Mouse (Mus musculus) heart, embryonic 15.5 days (tissue): ENCODE measurements around the gene Adgra3. TPM values are rescaled to one million over a fixed set of nuclear protein-coding genes. Genes with fewer than 3 reads are reported as not detected.

Experiments
- ATAC-seq: fragments of 200-750 bp; cut with Nextera tagmentation; replicated peaks from 2 replicates; pipeline ENCODE4 v1.8.0; 2017; ENCODE audit warnings: low read depth, moderate TSS enrichment; ENCODE audit not compliant: insufficient number of reproducible peaks, insufficient read depth, low FRiP score
- H3K27ac ChIP-seq: fragments of 300-500 bp; sonication (generic); 2 replicates; pipeline ENCODE4 v1.5.1; 2015; ENCODE audit warnings: mild to moderate bottlenecking, inconsistent platforms
- H3K27me3 ChIP-seq: fragments of 300-500 bp; sonication (generic); 2 replicates; pipeline ENCODE4 v1.6.1; 2015; ENCODE audit warnings: inconsistent platforms
- H3K36me3 ChIP-seq: fragments of 300-500 bp; sonication (generic); 2 replicates; pipeline ENCODE4 v1.6.1; 2015; ENCODE audit warnings: mild to moderate bottlenecking, inconsistent platforms
- H3K4me1 ChIP-seq: fragments of 300-500 bp; sonication (generic); replicated peaks from 2 replicates; pipeline ENCODE4 v1.6.1; 2015; ENCODE audit warnings: inconsistent platforms
- H3K4me2 ChIP-seq: fragments of 300-500 bp; sonication (generic); 2 replicates; pipeline ENCODE4 v1.6.1; 2015; ENCODE audit warnings: inconsistent platforms, mild to moderate bottlenecking, moderate library complexity
- H3K4me3 ChIP-seq: fragments of 300-500 bp; sonication (generic); 2 replicates; pipeline ENCODE4 v1.5.1; 2015; ENCODE audit warnings: mild to moderate bottlenecking, inconsistent platforms
- H3K9ac ChIP-seq: fragments of 300-500 bp; sonication (generic); 2 replicates; pipeline ENCODE4 v1.6.1; 2015; ENCODE audit warnings: mild to moderate bottlenecking, inconsistent platforms
- H3K9me3 ChIP-seq: fragments of 300-500 bp; sonication (generic); replicated peaks from 2 replicates; pipeline ENCODE4 v1.6.1; 2016; ENCODE audit warnings: inconsistent platforms
- WGBS: fragments of 180-500 bp; shearing (Covaris S2); methylation state at CpG from one replicate; pipeline ENCODE4 v1.1.7; 2015; ENCODE audit warnings: mixed read lengths; 5-methylcytosine and 5-hydroxymethylcytosine counted together
- polyA plus RNA-seq: library from polyadenylated mRNA; unstranded; fragments of >200 nt; fragmentation: Nextera tagmentation; extraction: Ambion mirVana; gene quantifications from 2 replicates; pipeline ENCODE4 v1.2.1, GENCODE M21; 2015

Gene Adgra3
- polyA plus RNA-seq, 1 experiment from 2014 or later = 11.1 TPM

DNA sequence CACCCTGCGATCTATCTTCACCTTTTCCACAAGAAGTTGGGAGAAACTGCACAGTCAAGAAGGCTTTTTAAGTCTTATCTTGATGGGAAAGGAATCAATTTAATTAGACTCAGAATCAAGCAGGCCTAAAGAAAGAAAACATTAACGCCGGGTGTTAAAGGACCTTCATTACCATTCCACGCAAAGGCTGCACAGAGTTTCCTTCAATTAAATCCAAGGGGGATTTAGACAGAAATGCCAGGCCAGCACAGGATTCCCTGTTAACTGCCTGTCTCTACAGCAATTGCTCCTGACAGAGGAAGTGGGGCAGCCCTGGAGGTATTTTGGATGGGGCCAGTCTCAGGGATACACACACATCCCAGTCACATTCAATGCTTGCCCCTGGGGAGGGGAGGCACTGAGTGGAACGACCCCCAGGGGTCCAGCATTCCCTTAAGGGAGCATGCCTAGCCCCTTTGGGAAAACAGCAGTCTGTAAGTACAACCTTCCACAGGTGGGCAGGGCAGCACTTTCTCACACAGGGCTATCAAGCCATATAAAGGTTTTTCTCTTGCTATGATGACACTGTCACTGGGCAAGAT lies 10.4 kb downstream of the Adgra3 start:
- no peak for ATAC-seq
- Histone ChIP-seq H3K27ac (peak overlapping the region; percentile 37; the same call in 1 of the 2 replicates), H3K4me2 (no peak overlapping the region), H3K9me3 (no peaks in the 10 kb centered on the region), H3K27me3 (no peaks in the 10 kb centered on the region), H3K9ac (no peak overlapping the region), H3K4me3 (no peak overlapping the region), H3K36me3 (no peaks in the 10 kb centered on the region), H3K4me1 (peaks cover 43% of the 10 kb centered on the region)
- WGBS = 49% methylated on average over 5 of the region's 5 CpGs

DNA sequence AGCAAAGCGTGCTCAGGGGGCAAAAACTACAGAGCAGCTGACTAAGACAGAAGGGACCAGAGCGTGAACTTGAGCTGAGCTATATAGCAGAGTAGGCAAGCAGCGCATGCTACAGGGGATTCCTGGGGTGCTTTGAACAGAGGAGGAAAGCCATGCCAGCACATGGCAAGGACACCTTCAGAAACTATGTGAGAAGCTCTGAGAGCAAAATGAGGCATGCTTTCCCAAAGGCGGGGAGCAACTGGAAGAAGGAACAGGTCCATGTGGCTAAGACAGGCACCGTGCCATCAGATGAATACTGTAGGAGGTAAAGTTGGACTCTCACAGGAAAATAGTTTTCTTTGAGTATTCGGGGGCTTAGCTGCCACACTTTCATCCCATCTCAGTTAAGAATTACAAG lies 13.6 kb downstream of the Adgra3 start:
- no peak for ATAC-seq
- no peak overlapping the region for H3K4me2 ChIP-seq
- no peak overlapping the region for H3K4me3 ChIP-seq
- H3K9me3 ChIP-seq = no peaks in the 10 kb centered on the region
- H3K4me1 ChIP-seq = peaks cover 38% of the 10 kb centered on the region
- WGBS = 81% methylated on average over 6 of the region's 6 CpGs
- H3K27me3 ChIP-seq = no peaks in the 10 kb centered on the region
- H3K27ac ChIP-seq = no peak overlapping the region
- H3K36me3 ChIP-seq = no peaks in the 10 kb centered on the region
- H3K9ac ChIP-seq = no peak overlapping the region

DNA sequence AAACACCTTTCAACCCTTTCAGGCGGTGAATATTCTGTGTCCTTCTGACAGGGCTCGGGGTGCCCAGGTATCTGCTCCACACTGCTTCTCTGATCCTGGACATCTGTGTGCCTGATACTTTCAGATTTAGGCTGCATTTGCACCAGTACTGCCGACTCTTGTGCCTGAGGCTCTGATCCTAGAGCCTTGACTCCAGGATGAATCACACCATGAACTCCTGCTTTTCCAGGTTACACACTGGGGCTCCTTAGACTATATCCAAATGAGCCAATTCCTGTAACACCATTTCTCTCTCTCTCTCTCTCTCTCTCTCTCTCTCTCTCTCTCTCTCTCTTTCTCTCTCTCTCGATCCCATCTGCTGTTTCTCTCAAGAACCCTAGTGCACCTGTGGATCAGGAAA lies 15.1 kb downstream of the Adgra3 start:
- no peak overlapping the region for H3K27ac ChIP-seq
- no peak overlapping the region for H3K4me3 ChIP-seq
- WGBS = 86% methylated on average over 4 of the region's 4 CpGs

DNA sequence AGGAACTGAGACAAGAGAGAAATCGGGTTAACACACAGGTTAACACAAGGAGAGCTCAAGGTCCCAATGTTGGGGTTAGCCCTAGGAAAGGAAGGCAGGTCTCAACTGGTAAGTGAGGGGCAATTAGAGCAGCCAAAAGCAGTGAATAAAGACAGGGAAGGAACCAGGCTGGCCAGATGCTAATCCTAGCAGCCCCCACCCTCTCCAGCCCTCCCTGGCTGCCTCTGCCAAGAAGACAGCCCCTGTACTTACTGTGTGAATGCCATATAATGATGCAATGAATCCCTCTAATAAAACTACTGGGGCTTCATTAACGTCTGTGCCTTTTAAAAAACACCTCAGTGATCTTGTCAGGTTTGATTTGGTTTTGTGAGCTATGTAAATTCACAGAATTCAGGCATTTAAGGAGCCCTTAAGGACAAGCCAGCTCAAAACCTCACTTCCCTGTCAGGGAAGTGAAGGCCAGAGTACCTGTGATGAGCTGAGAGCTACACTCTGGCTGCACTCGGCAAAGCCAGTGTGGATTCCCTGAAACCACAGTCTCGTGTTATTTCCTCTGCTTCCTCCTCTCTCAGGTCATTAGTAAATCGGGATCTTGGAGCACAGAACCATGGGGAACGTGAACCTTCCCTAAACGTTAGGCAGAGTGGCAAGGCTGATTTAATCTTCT lies 16.4 kb downstream of the Adgra3 start:
- Histone ChIP-seq H3K4me1 (peaks cover 36% of the 10 kb centered on the region), H3K4me3 (no peak overlapping the region), H3K9ac (no peak overlapping the region), H3K36me3 (no peaks in the 10 kb centered on the region), H3K4me2 (no peak overlapping the region), H3K27ac (no peak overlapping the region), H3K9me3 (no peaks in the 10 kb centered on the region), H3K27me3 (no peaks in the 10 kb centered on the region)
- WGBS = 54% methylated on average over 7 of the region's 7 CpGs
- ATAC-seq = no peak

More for the DNA sequence above, 15.1 kb downstream of the Adgra3 start:
- no peaks in the 10 kb centered on the region for H3K27me3 ChIP-seq
- ATAC-seq = no peak
- no peaks in the 10 kb centered on the region for H3K9me3 ChIP-seq
- no peak overlapping the region for H3K9ac ChIP-seq
- no peaks in the 10 kb centered on the region for H3K36me3 ChIP-seq
- no peak overlapping the region for H3K4me2 ChIP-seq
- peaks cover 33% of the 10 kb centered on the region for H3K4me1 ChIP-seq

DNA sequence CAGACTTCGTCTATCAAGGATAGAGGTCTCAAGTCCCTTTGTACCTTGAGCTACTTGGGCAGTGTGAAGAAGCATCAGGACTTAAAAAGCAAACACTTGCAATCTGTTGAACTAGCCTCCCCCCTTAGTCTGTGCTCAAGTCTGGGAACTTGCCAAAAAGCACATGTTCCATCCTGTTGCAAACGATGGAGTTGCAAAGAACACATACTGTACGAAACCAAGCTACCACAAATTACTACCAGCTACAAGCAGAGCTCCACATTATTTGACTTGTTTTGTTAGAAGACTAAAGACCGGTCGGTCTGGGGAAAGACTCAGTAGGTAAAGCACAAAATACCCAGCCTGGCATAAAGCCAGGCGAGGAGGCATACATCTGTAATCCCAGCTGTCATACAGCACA lies 19.3 kb downstream of the Adgra3 start:
- Histone ChIP-seq H3K9me3 (no peaks in the 10 kb centered on the region), H3K27ac (no peak overlapping the region), H3K4me2 (no peak overlapping the region), H3K4me1 (peaks cover 49% of the 10 kb centered on the region), H3K4me3 (no peak overlapping the region), H3K27me3 (no peaks in the 10 kb centered on the region), H3K36me3 (no peaks in the 10 kb centered on the region), H3K9ac (no peak overlapping the region)
- ATAC-seq = no peak
- WGBS = 69% methylated on average over 6 of the region's 6 CpGs

DNA sequence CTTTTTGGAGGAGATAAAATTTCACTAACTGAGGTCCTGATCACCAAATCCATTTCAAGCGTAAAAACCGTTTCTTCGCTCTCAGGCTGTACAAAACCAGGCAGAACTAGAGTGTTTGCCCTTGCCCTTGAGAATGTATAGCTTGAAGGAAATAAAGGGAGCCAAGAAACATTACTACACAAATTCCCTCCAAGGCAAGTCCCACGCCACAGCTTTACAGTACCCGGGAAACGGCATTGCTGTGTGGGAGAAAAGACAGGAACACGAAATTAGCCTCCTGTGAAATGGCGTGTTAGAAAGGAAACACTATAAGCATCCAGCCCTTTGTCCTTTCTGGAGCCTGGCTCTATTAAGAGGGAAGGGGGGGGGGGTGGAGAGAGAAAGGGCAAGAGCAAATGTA lies 21.1 kb downstream of the Adgra3 start:
- Histone ChIP-seq H3K4me3 (no peak overlapping the region), H3K36me3 (no peaks in the 10 kb centered on the region), H3K27ac (no peak overlapping the region), H3K9ac (no peak overlapping the region), H3K4me2 (no peak overlapping the region), H3K27me3 (no peaks in the 10 kb centered on the region), H3K9me3 (no peaks in the 10 kb centered on the region), H3K4me1 (peaks cover 60% of the 10 kb centered on the region)
- 62% methylated on average over 8 of the region's 8 CpGs for WGBS
- ATAC-seq = no peak

DNA sequence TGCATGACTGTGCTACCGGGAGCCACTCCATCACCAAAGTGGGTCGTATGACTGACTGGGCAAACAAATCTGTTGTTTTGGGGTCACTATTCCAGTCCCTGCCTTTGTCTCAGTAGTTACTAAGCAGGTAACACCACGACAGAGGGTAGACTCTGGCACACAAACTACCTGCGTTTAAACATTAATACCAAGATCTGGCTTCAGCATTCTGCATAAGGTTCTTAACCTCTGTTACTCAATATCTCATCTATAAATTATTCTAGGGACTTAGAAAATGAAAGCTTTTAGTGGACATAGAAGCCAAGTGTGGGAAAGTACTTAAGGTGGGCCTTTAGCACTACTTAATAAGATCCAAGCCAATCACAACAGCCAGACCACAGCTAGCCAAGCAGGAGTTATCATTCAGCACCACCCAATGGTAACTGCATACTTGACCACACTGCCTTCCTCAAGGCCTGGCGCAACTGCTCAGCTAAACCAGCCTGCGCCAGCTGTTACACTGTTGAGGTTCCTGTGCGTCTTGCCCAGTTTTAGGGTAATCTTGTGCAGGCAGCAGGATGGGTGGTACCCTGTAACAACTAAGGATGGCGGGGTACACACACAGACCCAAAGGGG lies 23.8 kb downstream of the Adgra3 start:
- 81% methylated on average over 8 of the region's 8 CpGs for WGBS
- peak overlapping the region; percentile 78 for H3K27ac ChIP-seq
- H3K9ac ChIP-seq = no peak overlapping the region
- peaks cover 49% of the 10 kb centered on the region for H3K4me1 ChIP-seq
- no peaks in the 10 kb centered on the region for H3K27me3 ChIP-seq
- H3K36me3 ChIP-seq = no peaks in the 10 kb centered on the region
- no peak overlapping the region for H3K4me3 ChIP-seq
- no peak overlapping the region for H3K4me2 ChIP-seq
- no peaks in the 10 kb centered on the region for H3K9me3 ChIP-seq
- ATAC-seq = no peak

DNA sequence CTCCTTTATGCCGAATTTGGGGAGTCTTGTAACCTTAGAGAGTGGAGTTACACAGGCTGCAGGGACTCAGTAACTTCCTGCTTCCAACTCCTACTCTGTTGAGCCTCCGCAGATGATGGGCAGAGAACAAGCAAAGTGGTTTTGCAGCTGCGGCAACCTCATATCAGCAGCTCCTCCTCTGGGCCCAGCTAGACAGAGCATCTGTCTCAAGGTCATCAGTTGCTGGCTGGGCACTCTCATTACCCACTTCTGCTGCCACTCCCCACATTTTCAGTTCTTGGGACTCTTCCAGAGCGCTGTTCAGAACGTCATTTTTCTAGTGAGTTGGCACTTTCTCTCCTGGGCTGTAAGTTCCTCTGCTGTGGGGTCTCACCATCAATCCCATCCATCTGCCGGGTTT lies 24.6 kb downstream of the Adgra3 start:
- peak; percentile 74 for ATAC-seq

DNA sequence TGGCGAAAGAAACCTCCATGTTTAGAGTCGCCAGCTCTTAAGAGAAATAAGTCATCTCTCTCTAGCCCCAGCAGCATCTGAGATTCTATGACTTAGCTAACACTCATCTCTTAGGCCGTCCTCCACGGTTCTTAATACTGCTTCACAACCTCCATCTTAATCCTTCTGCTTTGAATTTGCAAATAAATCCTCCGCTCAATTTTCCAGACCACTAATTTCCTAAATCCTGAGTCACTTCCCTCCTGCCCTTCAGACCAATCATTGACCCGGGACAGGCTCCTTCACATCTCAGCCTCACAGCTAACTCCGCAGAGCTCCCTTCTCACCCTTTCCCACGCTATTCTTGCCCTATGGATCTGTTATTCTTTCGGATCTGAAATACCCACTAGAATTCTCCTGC lies 25.1 kb downstream of the Adgra3 start:
- Histone ChIP-seq H3K27ac (peak overlapping the region; percentile 78), H3K4me3 (no peak overlapping the region), H3K4me2 (peak overlapping the region; percentile 30; the same call in 1 of the 2 replicates), H3K27me3 (no peaks in the 10 kb centered on the region), H3K9ac (no peak overlapping the region), H3K4me1 (peaks cover 43% of the 10 kb centered on the region), H3K36me3 (no peaks in the 10 kb centered on the region), H3K9me3 (no peaks in the 10 kb centered on the region)
- no peak for ATAC-seq
- 72% methylated on average over 9 of the region's 9 CpGs for WGBS

More for the DNA sequence above, 24.6 kb downstream of the Adgra3 start:
- Histone ChIP-seq H3K27me3 (no peaks in the 10 kb centered on the region), H3K36me3 (no peaks in the 10 kb centered on the region), H3K4me2 (peak overlapping the region; percentile 30), H3K4me1 (peaks cover 43% of the 10 kb centered on the region), H3K27ac (peak overlapping the region; percentile 78), H3K4me3 (no peak overlapping the region), H3K9ac (no peak overlapping the region), H3K9me3 (no peaks in the 10 kb centered on the region)
- 25% methylated on average over 6 of the region's 6 CpGs for WGBS

DNA sequence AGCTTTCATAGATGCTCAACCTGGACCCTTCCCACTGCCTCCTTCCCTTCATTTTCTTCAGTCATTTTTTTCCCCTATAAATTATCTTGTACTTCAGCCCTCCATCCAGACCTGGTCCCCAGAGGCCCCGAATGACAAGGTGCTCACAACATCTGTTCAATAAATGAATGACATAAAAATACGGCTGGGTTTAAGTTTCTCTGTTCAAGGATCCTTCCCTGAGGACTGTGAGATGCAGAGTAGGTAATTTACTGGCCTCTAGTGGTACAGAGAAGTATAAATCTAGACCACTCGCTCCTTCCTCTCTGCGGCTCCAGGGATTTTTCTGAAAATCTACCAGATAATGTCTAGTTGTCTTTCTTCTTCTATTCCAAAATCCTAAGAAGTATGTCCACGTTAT lies 26.5 kb downstream of the Adgra3 start:
- Histone ChIP-seq H3K36me3 (no peaks in the 10 kb centered on the region), H3K27ac (no peak overlapping the region), H3K9me3 (no peaks in the 10 kb centered on the region), H3K9ac (no peak overlapping the region), H3K27me3 (no peaks in the 10 kb centered on the region), H3K4me2 (no peak overlapping the region), H3K4me1 (peaks cover 40% of the 10 kb centered on the region), H3K4me3 (no peak overlapping the region)
- ATAC-seq = no peak
- 37% methylated on average over 5 of the region's 5 CpGs for WGBS

DNA sequence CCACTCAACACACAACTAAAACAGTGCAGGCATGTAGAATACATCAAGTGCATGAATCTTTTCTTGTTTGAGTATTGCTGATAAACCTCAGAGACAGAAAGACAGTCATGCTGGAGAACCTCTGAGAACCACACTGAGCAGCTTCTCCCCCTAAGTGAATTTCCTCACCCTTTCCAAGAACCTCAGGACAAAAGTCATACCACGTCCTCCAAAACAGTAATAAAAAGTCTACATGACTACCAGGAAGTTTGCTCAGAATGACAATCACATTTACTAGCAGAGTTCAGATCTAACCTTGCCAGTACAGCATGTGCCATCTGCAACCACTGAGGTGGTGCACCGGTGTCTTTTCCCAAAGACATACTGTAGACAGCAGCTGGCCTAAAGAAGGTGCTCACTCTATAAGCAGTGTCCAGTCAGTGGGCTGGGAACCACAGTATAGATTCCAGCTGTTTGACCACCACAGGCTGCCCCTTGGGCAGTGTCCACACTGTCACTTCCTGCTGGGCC lies 27.0 kb downstream of the Adgra3 start:
- peaks cover 40% of the 10 kb centered on the region for H3K4me1 ChIP-seq
- no peaks in the 10 kb centered on the region for H3K9me3 ChIP-seq
- no peak overlapping the region for H3K4me3 ChIP-seq
- no peak overlapping the region for H3K27ac ChIP-seq
- no peaks in the 10 kb centered on the region for H3K36me3 ChIP-seq
- no peaks in the 10 kb centered on the region for H3K27me3 ChIP-seq
- WGBS = 75% methylated on average over 2 of the region's 2 CpGs
- H3K9ac ChIP-seq = no peak overlapping the region
- H3K4me2 ChIP-seq = no peak overlapping the region
- ATAC-seq = no peak
